Mouse (Mus musculus) embryonic facial prominence, embryonic 13.5 days (tissue): ENCODE results near the gene Mchr1. TPM values are rescaled to one million over a fixed set of nuclear protein-coding genes. Genes with fewer than 3 reads are reported as not detected.
"Not testable (repeated sequence)": the region's sequence is repeated elsewhere in the genome, so short reads cannot be mapped to it uniquely, and the experiment has no call there.

ENCODE experiments used
- ATAC-seq: fragments of 200-750 bp; cut with Nextera tagmentation; 2 replicates; pipeline ENCODE4 v1.8.0; 2017; ENCODE audit warnings: low read depth; ENCODE audit not compliant: insufficient number of reproducible peaks, insufficient read depth, low FRiP score, low TSS enrichment
- H3K27ac ChIP-seq: fragments of 300-500 bp; sonication (generic); 2 replicates; pipeline ENCODE4 v1.5.1; 2015; ENCODE audit warnings: moderate library complexity, mild to moderate bottlenecking, inconsistent platforms
- H3K27me3 ChIP-seq: fragments of 300-500 bp; sonication (generic); 2 replicates; pipeline ENCODE4 v1.6.1; 2015; ENCODE audit warnings: mild to moderate bottlenecking, inconsistent platforms
- H3K36me3 ChIP-seq: fragments of 300-500 bp; sonication (generic); 2 replicates; pipeline ENCODE4 v1.6.1; 2015; ENCODE audit warnings: mild to moderate bottlenecking, inconsistent platforms
- H3K4me1 ChIP-seq: fragments of 300-500 bp; sonication (generic); 2 replicates; pipeline ENCODE4 v1.6.1; 2015; ENCODE audit warnings: inconsistent platforms
- H3K4me2 ChIP-seq: fragments of 300-500 bp; sonication (generic); 2 replicates; pipeline ENCODE4 v1.6.1; 2015; ENCODE audit warnings: moderate library complexity, mild to moderate bottlenecking, inconsistent platforms
- H3K4me3 ChIP-seq: fragments of 300-500 bp; sonication (generic); 2 replicates; pipeline ENCODE4 v1.5.1; 2015; ENCODE audit warnings: mild to moderate bottlenecking, inconsistent platforms
- H3K9ac ChIP-seq: fragments of 300-500 bp; sonication (generic); 2 replicates; pipeline ENCODE4 v1.6.1; 2015; ENCODE audit warnings: mild to moderate bottlenecking, inconsistent platforms
- H3K9me3 ChIP-seq: fragments of 300-500 bp; sonication (generic); 2 replicates; pipeline ENCODE4 v1.6.1; 2016; ENCODE audit warnings: inconsistent platforms
- WGBS: fragments of 180-500 bp; shearing (Covaris S2); methylation state at CpG from one replicate; pipeline ENCODE4 v1.1.7; 2015; ENCODE audit warnings: mixed read lengths; 5-methylcytosine and 5-hydroxymethylcytosine counted together
- polyA plus RNA-seq: library from polyadenylated mRNA; unstranded; fragments of >200 nt; fragmentation: Nextera tagmentation; extraction: Ambion mirVana; gene quantifications from 2 replicates; pipeline ENCODE4 v1.2.1, GENCODE M21; 2015

The Mchr1 gene
- polyA plus RNA-seq, 1 experiment from 2014 or later = 0.51 TPM

DNA sequence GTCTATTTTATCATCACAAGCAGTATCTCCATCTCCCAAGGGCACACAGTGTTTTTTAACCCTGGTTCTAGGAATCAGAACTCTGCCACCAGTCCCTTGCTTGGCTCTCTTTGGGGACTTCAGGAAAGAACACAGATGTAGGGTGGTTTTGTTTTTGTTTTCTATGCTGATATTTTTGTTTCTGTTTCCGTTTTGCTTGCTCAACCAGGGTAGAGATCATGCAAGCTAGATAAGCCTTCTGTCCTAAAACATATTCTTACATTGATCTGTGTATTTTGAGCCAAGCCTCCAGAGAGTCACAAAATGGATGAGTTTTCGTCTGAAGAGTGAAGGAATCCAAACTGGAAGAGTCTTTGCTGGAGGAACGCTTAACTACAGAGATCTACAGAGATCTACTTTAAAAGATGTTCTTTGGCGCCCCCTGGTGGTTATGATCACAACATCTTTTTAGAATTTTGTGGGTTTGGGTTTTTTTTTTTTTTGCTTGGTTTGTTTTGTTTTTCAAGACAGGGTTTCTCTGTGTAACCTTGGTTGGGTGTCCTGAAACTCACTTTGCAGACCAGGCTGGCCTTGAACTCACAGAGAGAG, 35.8 kb upstream of the Mchr1 start:
- 20% methylated on average over 4 of the region's 4 CpGs for WGBS

GRCm38 (mm10) chr15:81202462-81202861, 32.8 kb upstream of the Mchr1 start:
- Histone ChIP-seq H3K36me3 (no peaks in the 10 kb centered on the region), H3K4me1 (no peaks in the 10 kb centered on the region), H3K27me3 (no peaks in the 10 kb centered on the region), H3K9ac (no peak overlapping the region), H3K9me3 (no peaks in the 10 kb centered on the region), H3K27ac (no peak overlapping the region), H3K4me2 (no peak overlapping the region), H3K4me3 (no peak overlapping the region)
- ATAC-seq = no peak
- WGBS = 92% methylated on average over 5 of the region's 5 CpGs

More for the DNA sequence above, 35.8 kb upstream of the Mchr1 start:
- no peak overlapping the region for H3K27ac ChIP-seq
- H3K9me3 ChIP-seq = no peaks in the 10 kb centered on the region
- no peak overlapping the region for H3K4me3 ChIP-seq
- no peak for ATAC-seq
- H3K9ac ChIP-seq = no peak overlapping the region
- H3K36me3 ChIP-seq = no peaks in the 10 kb centered on the region
- H3K4me1 ChIP-seq = no peaks in the 10 kb centered on the region
- no peak overlapping the region for H3K4me2 ChIP-seq
- H3K27me3 ChIP-seq = no peaks in the 10 kb centered on the region

DNA sequence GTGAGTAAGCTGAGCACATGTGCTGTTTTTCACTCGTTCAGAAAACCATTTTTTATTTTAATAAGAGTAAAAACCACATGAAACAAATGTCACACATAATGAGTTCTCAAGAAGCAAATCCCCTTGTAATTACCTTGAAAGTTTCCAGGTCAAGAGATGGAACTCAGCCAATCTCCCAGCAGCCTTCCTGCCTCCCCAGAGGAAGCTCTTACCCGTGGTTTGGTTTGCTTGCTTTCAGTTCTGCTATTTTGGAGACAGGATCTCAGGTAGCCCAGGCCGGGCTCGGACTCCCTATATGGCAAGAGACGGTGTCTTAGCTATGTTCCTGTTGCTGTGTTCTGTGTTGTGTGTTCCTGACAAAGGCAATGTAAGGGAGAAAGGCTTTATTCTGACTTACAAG, 24.8 kb upstream of the Mchr1 start:
- H3K9ac ChIP-seq = no peak overlapping the region
- H3K36me3 ChIP-seq = no peaks in the 10 kb centered on the region
- H3K4me3 ChIP-seq = no peak overlapping the region
- H3K4me1 ChIP-seq = peaks cover 21% of the 10 kb centered on the region
- H3K9me3 ChIP-seq = no peaks in the 10 kb centered on the region
- no peaks in the 10 kb centered on the region for H3K27me3 ChIP-seq
- WGBS = 44% methylated on average over 5 of the region's 5 CpGs
- no peak for ATAC-seq
- H3K4me2 ChIP-seq = no peak overlapping the region
- H3K27ac ChIP-seq = peak overlapping the region; percentile 36; the same call in 1 of the 2 replicates

GRCm38 (mm10) chr15:81212976-81213375, 22.3 kb upstream of the Mchr1 start:
- Histone ChIP-seq H3K9ac (0 out of 2 replicates have a peak overlapping the region, but pooled peaks have one; percentile 4), H3K4me3 (0 out of 2 replicates have a peak overlapping the region, but pooled peaks have one; percentile 17)

DNA sequence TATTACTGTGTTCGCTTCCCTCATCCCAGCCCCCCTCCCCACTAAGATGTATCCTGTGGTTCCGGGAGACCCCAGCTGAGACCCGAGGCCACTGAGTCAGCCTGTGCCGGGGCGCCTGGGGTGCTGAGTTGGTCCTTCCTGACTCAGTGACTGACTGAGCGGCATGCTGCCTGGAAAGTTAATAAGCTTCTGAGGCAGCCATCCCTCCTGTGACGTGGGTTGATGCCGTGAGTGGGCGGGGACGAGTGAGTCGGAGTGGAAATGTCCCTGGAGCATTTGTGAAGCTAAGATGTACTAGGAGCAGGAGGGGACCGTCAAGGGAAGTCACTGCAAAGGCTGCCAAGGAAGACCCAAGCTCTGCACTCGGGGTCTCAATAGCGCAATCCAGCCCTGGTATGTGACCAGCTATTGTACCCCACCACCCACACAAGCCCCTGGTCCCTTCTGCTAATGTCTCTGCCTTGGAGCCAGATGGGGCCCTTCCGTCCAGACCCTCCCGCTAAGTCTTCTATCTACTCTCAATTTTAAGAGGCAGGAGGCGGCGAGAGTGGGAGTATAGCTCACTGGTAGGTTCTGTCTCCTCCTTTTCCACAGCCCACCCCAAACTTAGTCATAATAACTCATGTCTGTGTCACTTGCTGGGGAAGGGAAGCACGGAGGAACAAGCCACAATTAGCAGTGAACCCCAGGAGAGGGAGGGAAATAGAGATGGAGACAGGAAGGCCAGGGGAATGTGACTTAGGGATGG, 18.2 kb upstream of the Mchr1 start:
- Histone ChIP-seq H3K9ac (no peak overlapping the region), H3K36me3 (no peaks in the 10 kb centered on the region), H3K27me3 (no peaks in the 10 kb centered on the region), H3K4me1 (peaks cover 15% of the 10 kb centered on the region), H3K9me3 (no peaks in the 10 kb centered on the region), H3K4me3 (no peak overlapping the region), H3K27ac (no peak overlapping the region), H3K4me2 (no peak overlapping the region)
- 81% methylated on average over 19 of the region's 19 CpGs for WGBS
- no peak for ATAC-seq

More at GRCm38 (mm10) chr15:81212976-81213375, 22.3 kb upstream of the Mchr1 start:
- WGBS = 16% methylated on average over 15 of the region's 15 CpGs
- no peaks in the 10 kb centered on the region for H3K27me3 ChIP-seq
- H3K27ac ChIP-seq = no peak overlapping the region
- peaks cover 21% of the 10 kb centered on the region for H3K4me1 ChIP-seq
- no peaks in the 10 kb centered on the region for H3K36me3 ChIP-seq
- H3K9me3 ChIP-seq = no peaks in the 10 kb centered on the region
- peak overlapping the region; percentile 50 for H3K4me2 ChIP-seq
- ATAC-seq = 0 out of 2 replicates have a peak, but pooled peaks have one; percentile 35

- H3K4me2 ChIP-seq = no peak overlapping the region
- H3K4me3 ChIP-seq = no peak overlapping the region
- H3K36me3 ChIP-seq = no peaks in the 10 kb centered on the region
- H3K27ac ChIP-seq = no peak overlapping the region
- 78% methylated on average over 6 of the region's 6 CpGs for WGBS
- H3K9me3 ChIP-seq = no peaks in the 10 kb centered on the region
- ATAC-seq = no peak
- H3K27me3 ChIP-seq = no peaks in the 10 kb centered on the region
- no peak overlapping the region for H3K9ac ChIP-seq
- no peaks in the 10 kb centered on the region for H3K4me1 ChIP-seq
These were observed 16.2 kb upstream of the Mchr1 start for GRCm38 (mm10) chr15:81219054-81219453.

GRCm38 (mm10) chr15:81220051-81220450, 15.2 kb upstream of the Mchr1 start:
- H3K4me3 ChIP-seq, H3K4me1 ChIP-seq, H3K36me3 ChIP-seq, ATAC-seq, H3K27ac ChIP-seq, H3K9ac ChIP-seq, H3K4me2 ChIP-seq, H3K9me3 ChIP-seq, H3K27me3 ChIP-seq: not testable (repeated sequence)
- 59% methylated on average over 8 of the region's 8 CpGs for WGBS

DNA sequence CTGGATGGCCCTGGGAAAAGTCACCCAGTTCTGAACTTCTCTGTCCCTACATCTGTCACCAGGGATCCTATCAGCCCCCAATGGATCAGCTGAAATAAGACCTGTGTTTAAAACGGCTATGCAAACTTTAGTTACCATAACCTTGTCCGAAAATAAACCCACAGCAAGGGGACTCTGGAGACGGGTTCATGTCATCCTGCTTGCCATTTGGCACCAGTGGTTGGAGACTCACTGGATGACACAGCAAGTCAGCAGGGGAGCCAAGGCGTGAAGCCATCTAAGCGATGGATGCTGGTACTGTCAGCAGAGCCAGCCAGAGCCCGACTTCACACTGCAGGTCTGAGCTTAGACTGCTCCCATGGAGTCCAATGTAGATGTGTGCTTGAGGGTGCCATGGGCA, 13.9 kb upstream of the Mchr1 start:
- Histone ChIP-seq H3K27me3 (no peaks in the 10 kb centered on the region), H3K4me2 (no peak overlapping the region), H3K27ac (no peak overlapping the region), H3K9me3 (no peaks in the 10 kb centered on the region), H3K4me1 (no peaks in the 10 kb centered on the region), H3K36me3 (no peaks in the 10 kb centered on the region), H3K9ac (no peak overlapping the region), H3K4me3 (no peak overlapping the region)
- 80% methylated on average over 6 of the region's 6 CpGs for WGBS
- no peak for ATAC-seq

DNA sequence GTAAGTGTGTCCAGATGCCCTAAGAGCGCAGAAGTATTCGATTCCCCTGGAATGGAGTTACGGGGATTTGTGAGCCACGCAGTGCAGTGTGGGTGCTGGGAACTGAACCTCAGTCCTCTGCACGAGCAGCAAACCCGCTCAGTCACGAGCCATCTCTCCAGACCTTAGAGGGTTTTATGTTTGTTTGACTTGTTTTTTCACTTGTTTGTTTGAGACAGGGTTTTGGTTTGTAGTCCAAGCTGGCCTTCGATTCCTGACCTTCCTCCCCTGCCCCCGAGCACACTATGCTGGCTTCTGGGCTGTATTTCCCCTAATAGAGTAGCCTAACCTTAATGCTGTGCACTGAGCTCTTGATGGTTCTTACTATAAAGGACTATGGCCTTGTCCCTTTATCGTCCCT, 10.3 kb upstream of the Mchr1 start:
- H3K4me1 ChIP-seq = no peaks in the 10 kb centered on the region
- no peak overlapping the region for H3K4me3 ChIP-seq
- H3K36me3 ChIP-seq = no peaks in the 10 kb centered on the region
- no peak overlapping the region for H3K27ac ChIP-seq
- ATAC-seq = no peak
- 86% methylated on average over 10 of the region's 10 CpGs for WGBS
- no peak overlapping the region for H3K9ac ChIP-seq
- no peak overlapping the region for H3K4me2 ChIP-seq
- H3K9me3 ChIP-seq = no peaks in the 10 kb centered on the region
- no peaks in the 10 kb centered on the region for H3K27me3 ChIP-seq

GRCm38 (mm10) chr15:81225732-81226131, 9.6 kb upstream of the Mchr1 start:
- 66% methylated on average over 6 of the region's 6 CpGs for WGBS
- Histone ChIP-seq H3K27ac (no peak overlapping the region), H3K36me3 (no peaks in the 10 kb centered on the region), H3K4me1 (no peaks in the 10 kb centered on the region), H3K4me2 (no peak overlapping the region), H3K9me3 (no peaks in the 10 kb centered on the region), H3K9ac (no peak overlapping the region), H3K4me3 (no peak overlapping the region), H3K27me3 (no peaks in the 10 kb centered on the region)
- no peak for ATAC-seq

DNA sequence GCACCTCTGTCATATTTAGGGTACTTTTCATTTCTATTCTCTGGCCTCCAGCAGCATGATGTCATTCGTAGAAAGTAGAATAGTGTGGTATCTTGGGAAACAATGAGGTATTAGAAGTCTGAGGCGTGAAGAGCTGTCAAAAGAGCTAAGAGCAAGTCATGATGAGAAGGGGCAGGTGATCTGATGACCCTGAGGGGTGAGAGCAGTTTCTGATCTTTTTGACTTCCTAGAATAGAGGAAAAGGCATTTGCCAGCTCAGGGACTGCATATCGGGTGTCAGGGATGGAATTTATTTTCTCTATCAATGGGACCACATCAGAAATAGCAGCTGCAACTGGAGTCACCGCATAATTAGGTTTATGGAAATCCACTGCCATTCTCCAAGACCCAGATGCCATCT, 8.5 kb upstream of the Mchr1 start:
- no peak overlapping the region for H3K9ac ChIP-seq
- H3K4me1 ChIP-seq = no peaks in the 10 kb centered on the region
- no peak overlapping the region for H3K4me3 ChIP-seq
- no peaks in the 10 kb centered on the region for H3K36me3 ChIP-seq
- H3K4me2 ChIP-seq = no peak overlapping the region
- ATAC-seq = no peak
- WGBS = 57% methylated on average over 4 of the region's 4 CpGs
- H3K9me3 ChIP-seq = no peaks in the 10 kb centered on the region
- no peak overlapping the region for H3K27ac ChIP-seq
- H3K27me3 ChIP-seq = no peaks in the 10 kb centered on the region

DNA sequence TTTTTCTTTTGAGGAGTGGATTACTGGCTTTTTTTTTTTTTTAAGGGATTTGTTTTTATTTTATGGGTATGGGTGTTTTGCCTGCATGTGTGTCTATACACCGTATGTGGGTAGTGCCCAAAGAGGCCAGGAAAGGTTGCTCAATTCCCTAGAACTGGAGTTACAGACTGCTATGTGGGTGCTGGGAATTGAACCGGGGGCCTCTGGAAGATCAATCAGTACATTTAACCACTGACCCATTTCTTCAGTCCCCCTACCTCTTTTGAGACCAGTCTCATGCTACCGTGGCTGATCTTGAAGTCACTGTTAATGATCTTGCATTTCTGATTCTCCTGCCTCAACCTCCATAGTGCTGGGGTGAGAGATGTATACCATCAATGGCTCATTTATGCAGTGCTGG, 8.0 kb upstream of the Mchr1 start:
- H3K27ac ChIP-seq = no peak overlapping the region
- 86% methylated on average over 3 of the region's 3 CpGs for WGBS
- H3K27me3 ChIP-seq = no peaks in the 10 kb centered on the region
- no peaks in the 10 kb centered on the region for H3K4me1 ChIP-seq
- H3K36me3 ChIP-seq = no peaks in the 10 kb centered on the region
- ATAC-seq = no peak
- H3K9ac ChIP-seq = no peak overlapping the region
- H3K4me3 ChIP-seq = no peak overlapping the region
- H3K4me2 ChIP-seq = no peak overlapping the region
- H3K9me3 ChIP-seq = no peaks in the 10 kb centered on the region
